Mouse (Mus musculus): ENCODE data around the gene Gm30302.

- no peak for TF ChIP-seq CTCF (IDR thresholded peaks at IDR 0.05; ENCODE audit: low read depth, low read length)
- no peak for TF ChIP-seq POLR2A (IDR thresholded peaks at IDR 0.05; ENCODE audit: borderline replicate concordance, low read depth, low read length)
Observed at GRCm38 (mm10) chr13:49783899-49784298, 14.9 kb downstream of the Gm30302 start.
